Mouse (Mus musculus): Measurements from ENCODE around the gene Olfr339.
"Not testable (repeated sequence)": the region's sequence is repeated elsewhere in the genome, so short reads cannot be mapped to it uniquely, and the experiment has no call there.

Gene Olfr339

DNA sequence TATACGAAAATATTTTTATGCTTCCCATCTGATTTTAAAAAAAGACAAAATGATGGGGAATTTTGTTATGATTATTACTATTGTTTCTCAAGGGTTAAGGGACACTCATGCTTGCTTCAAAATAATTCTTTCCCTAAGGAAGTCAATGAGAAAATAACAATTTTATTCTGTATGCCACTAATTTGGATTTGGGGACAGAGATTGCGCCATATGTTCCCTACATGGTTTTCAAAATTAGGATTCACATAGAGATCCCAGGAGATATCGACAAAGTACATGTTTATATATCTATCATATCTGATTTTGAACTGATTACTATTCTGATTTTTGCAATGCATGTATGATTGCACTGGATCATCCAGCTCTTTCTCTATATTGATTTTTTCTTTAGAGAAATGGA is at the start of gene Olfr339:
Gene Olfr339 (plus strand): TSS at position 301 of the 400 bp plus-strand sequence.
- no peak for DNase-seq (ENCODE audit: low spot score)

DNA sequence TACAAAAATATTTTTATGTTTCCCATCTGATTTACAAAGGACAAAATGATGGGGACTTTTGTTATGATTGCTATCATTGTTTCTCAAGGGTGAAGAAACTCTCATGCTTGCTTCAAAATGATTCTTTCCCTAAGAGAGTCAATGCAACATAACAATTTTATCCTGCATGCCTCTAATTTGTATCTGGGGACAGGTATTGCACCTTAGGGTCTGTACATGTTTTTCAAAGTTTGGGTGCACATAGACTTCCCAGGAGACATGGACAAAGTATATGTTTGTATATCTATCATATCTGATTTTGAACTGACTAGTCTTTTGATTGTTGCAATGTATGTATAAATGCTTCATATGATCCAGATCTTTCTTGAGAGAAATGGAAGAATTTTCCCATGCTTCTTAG is 45.5 kb upstream of the Olfr339 start, which contains the start of gene Olfr338:
Gene Olfr338 (plus strand): TSS at position 301 of the 400 bp plus-strand sequence.
- DNase-seq (ENCODE audit: low spot score): no peak

DNA sequence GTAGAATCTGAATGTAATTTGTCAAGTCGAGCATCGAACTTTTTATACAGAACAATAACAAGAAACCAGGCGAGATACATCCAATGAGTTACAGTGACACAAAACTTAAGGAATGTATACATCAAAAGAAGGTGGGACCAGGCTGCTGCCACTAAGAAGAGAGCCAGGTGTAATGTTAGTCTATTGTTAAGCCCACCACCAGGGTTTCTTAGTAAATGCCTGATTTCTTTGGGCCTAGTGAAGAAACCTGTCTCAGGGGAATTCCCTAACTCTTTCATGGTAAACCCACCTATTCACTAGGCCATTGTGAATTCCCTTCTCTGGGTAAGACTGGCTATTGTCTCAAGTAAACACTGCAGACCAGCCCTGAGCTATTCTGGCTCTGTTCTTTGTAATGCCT is 3.6 kb upstream of the Olfr339 start:
- DNase-seq (ENCODE audit: low spot score): not testable (repeated sequence)

DNA sequence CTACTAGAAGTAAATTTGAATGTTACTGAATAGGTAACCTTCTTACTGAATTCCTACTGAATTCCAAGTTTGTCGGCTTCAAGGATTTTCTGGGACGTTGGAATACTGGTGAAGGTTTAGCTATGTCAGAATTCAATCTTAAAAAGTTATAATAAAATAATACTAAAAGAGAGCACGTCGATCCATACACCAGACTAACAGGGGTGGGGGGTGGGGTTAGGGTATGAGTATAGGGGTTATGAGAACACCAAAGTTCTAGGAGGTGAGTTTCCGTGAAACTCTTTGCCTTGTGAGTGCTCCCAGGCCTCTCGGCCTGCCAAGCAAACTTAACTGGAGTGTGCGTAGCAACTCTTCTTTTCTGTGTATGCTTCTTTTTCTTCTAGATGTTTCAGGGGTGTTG is 3.2 kb upstream of the Olfr339 start:
- DNase-seq (ENCODE audit: low spot score): not testable (repeated sequence)

DNA sequence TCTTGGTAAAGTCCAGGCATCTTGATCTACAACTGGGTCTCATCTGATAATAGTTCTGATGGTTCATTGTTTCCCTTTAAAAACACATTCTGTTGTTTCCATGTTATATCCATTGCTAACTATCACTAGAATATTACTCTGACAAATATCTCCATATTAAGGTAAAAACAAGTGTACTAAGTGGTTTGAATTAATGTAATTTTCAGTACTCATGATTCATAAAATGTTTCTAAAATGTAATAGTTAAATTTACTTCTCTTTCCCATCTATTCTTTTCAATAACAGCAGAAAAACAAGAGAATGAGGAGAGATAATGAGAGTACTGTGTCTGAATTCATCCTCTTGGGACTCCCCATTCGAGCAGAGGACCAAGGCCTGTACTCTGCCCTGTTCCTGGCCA is 33.5 kb downstream of the Olfr339 start, which contains the start of gene Olfr340:
Gene Olfr340 (plus strand): TSS at position 301 of the 400 bp plus-strand sequence.
- no peak for DNase-seq (ENCODE audit: low spot score)

DNA sequence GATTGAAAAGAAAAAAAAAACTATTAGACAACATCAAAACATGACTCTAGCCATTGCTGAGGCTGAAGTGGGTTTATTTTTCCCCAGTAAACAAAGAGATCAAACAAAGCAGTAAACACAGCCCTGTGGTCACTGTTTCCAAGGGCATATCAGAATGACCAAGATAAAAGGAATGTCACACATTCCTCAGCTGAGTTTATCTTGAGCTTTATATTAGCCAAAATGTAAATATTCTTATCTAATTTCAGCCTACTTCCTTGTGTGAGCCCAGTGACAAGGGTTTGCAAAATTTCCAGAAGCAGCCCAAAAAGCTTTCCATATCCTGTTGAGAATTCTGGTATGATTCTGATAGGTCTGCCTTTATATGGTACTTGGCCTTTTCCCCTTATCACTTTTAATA is 54.9 kb downstream of the Olfr339 start:
- DNase-seq (ENCODE audit: low spot score): no peak

Measured in urinary bladder, postnatal 14 days (tissue).